12 mouse cellular contexts compared by ENCODE assay signal in the genomic region with DNA sequence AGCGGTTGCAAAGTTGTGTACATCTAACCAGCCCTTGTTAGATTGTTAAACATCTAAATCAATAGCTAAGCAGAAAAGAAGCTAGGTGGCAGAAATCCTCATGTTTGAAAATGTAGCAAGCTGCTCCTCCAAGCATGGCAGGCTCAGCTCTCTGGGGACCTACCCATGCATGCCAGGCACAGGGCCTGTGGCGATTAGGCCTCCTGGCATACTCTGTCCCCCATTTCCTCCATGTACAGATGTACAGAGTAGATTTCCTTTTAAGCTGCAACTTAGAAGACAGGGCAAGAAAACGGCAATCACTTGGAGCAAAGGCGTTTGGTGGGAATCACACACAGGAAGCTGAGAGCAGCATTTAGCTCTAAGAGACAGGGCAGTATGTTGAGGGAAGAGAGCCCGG. TPM values are rescaled to one million over a fixed set of nuclear protein-coding genes. Genes with fewer than 3 reads are reported as not detected.
A peak's percentile ranks its signal among the peaks of the same experiment; 100 is the strongest.
DNase-seq lines count a peak whose midpoint lies in the region; ATAC-seq and TF ChIP-seq lines count a peak whose summit lies in the region.
"Had no signal": no experiment of that assay in that cellular context is flagged by ENCODE, and none has a peak within 500 bp of the region (broad histone marks: within the 10 kb centered on the region; RNA-seq: fewer than 3 reads in every experiment).

No protein-coding gene starts in this region.

- no peak overlapping the region for H3K4me2 ChIP-seq in intestine, embryonic 14.5 days (ENCODE audit: low read length)
- H3K4me2 ChIP-seq in intestine, postnatal 0 days (replicated peaks; ENCODE audit: low read depth): no peak overlapping the region
- H3K4me2 ChIP-seq: liver, embryonic 15.5 days had no signal

- no peak overlapping the region for H3K4me3 ChIP-seq in intestine, embryonic 14.5 days (ENCODE audit: low read depth, low read length)
- H3K4me3 ChIP-seq in intestine, postnatal 0 days (ENCODE audit: low read depth, low read length): no peak overlapping the region
- H3K4me3 ChIP-seq: liver, embryonic 15.5 days had no signal

- 0 out of 2 replicates have a peak overlapping the region, but pooled peaks have one; percentile 22 for H3K27ac ChIP-seq in intestine, embryonic 14.5 days (ENCODE audit: low read depth)
- H3K27ac ChIP-seq in intestine, postnatal 0 days (ENCODE audit: low read depth, low read length): no peak overlapping the region
- H3K27ac ChIP-seq: liver, embryonic 15.5 days; macrophage had no signal

- H3K27me3 ChIP-seq in intestine, embryonic 14.5 days (replicated peaks; ENCODE audit: control insufficient read depth, insufficient read depth, low read length): no peaks in the 10 kb centered on the region
- H3K27me3 ChIP-seq in intestine, postnatal 0 days (replicated peaks; ENCODE audit: control insufficient read depth, insufficient read depth, low read length): no peaks in the 10 kb centered on the region
- H3K27me3 ChIP-seq: liver, embryonic 15.5 days had no signal

- no peak overlapping the region for H3K9ac ChIP-seq in intestine, embryonic 14.5 days (ENCODE audit: low read length)
- H3K9ac ChIP-seq in intestine, postnatal 0 days (ENCODE audit: low read depth, low read length): no peak overlapping the region
- H3K9ac ChIP-seq: liver, embryonic 15.5 days had no signal

- no peaks in the 10 kb centered on the region for H3K9me3 ChIP-seq in intestine, embryonic 14.5 days (ENCODE audit: control insufficient read depth, low read length)
- no peaks in the 10 kb centered on the region for H3K9me3 ChIP-seq in intestine, postnatal 0 days (ENCODE audit: control insufficient read depth)
- H3K9me3 ChIP-seq: liver, embryonic 15.5 days had no signal

- no peaks in the 10 kb centered on the region for H3K36me3 ChIP-seq in intestine, embryonic 14.5 days (ENCODE audit: control insufficient read depth, insufficient read depth, low read length)
- H3K36me3 ChIP-seq in intestine, postnatal 0 days (ENCODE audit: control insufficient read depth, insufficient read depth): no peaks in the 10 kb centered on the region
- H3K36me3 ChIP-seq: liver, embryonic 15.5 days had no signal

- DNase-seq in intestine, embryonic 14.5 days (ENCODE audit: low spot score): no peak
- DNase-seq in 416B (ENCODE audit: low read depth): peak; percentile 16
- peak; percentile 19 for DNase-seq in kidney, postnatal 14 days
- no peak for DNase-seq in Muller cell, postnatal 12 days (ENCODE audit: inconsistent ontology term)
- no peak for DNase-seq in c-Kit-positive CD71-positive TER-119-positive erythroid progenitor cells, embryonic 14.5 days (ENCODE audit: low spot score)
- DNase-seq: adrenal gland, adult 8-10 months; right cerebral cortex, postnatal 4 days had no signal

- peaks cover 10% of the 10 kb centered on the region; the same call in 1 of the 2 replicates for H3K4me1 ChIP-seq in intestine, embryonic 14.5 days (replicated peaks; ENCODE audit: control insufficient read depth, insufficient read depth, low read length)
- no peaks in the 10 kb centered on the region for H3K4me1 ChIP-seq in intestine, postnatal 0 days (replicated peaks; ENCODE audit: control insufficient read depth, insufficient read depth, low read length)
- H3K4me1 ChIP-seq: liver, embryonic 15.5 days had no signal

- ATAC-seq in intestine, embryonic 14.5 days (replicated peaks; ENCODE audit: low FRiP score, low TSS enrichment, low read depth): no peak
- ATAC-seq in intestine, postnatal 0 days: no peak
- peak; percentile 77 for ATAC-seq in common myeloid progenitor, adult 5-6 weeks (replicated peaks; ENCODE audit: low read depth, poor library complexity, severe bottlenecking)
- ATAC-seq: hindbrain, embryonic 16.5 days had no signal

- TF ChIP-seq CTCF in intestine, postnatal 0 days (IDR thresholded peaks at IDR 0.05; ENCODE audit: low read depth): no peak

- WGBS in intestine, embryonic 14.5 days: 52% methylated on average over 5 of the region's 5 CpGs
- 69% methylated on average over 5 of the region's 5 CpGs for WGBS in intestine, postnatal 0 days

RNA-seq across cellular contexts. Expression of gene Bcl2l11, which starts 31.6 kb away (rescaled TPM):
- 14.1 and 14.9 TPM in 2 replicates for polyA plus RNA-seq in intestine, embryonic 14.5 days (2014; fragmentation: Nextera tagmentation; extraction: Ambion mirVana)
- 7.3 and 7.5 TPM in 2 replicates for polyA plus RNA-seq in intestine, postnatal 0 days (2015; fragmentation: Nextera tagmentation; extraction: Ambion mirVana)
- total RNA-seq in common myeloid progenitor, adult 5-6 weeks (2017): 23.3 and 38.6 TPM in 2 replicates

Comparison
In these comparisons a context has a peak if more than half of its experiments do, and no peak if none do; other contexts are left out.
1. DNase-seq: peak in 416B (single experiment) and kidney, postnatal 14 days (single experiment); none in intestine, embryonic 14.5 days (single experiment), Muller cell, postnatal 12 days (single experiment) and c-Kit-positive CD71-positive TER-119-positive erythroid progenitor cells, embryonic 14.5 days (single experiment).